Mouse (Mus musculus): Measurements from ENCODE around the gene Racgap1.

Racgap1 gene

DNA sequence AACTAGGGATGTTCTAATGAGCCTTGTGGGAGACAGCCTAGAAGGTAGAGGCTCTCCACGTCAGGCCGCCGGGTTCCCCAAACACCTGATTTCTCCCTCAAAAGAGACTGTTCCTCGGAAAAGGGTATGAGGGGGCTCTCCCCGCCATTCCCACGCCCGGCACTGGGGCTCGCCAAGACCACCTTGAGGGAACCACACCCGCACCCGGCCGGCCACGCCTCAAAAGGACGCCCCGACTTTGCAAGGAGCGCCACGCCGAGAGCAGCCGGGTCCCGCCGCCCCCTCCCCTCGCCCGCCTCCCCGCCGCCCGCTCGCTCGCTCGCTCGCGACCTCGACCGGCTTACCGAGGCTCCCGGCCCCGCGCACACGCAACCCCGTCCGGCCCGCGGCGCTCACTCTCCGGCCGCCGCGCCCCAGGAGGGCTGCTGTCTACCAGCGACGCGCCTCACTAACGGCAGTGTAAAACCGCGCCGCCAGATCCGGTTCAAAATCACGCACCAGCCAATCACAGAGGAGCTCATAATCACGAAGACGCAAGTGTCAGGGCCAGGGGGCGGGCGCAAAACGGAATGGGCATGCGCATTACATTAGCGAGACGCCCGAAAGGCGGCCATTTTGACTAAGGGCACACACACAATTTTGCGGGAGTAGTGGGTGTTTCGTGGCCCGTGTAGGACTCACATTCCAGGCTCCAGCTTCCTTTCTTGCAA is at the start of gene Racgap1:
TSS of gene Racgap1 (minus strand) at position 494 of the 710 bp plus-strand sequence.
- DNase-seq (ENCODE audit: low spot score), result peak; percentile 93

GRCm38 (mm10) chr15:99700219-99701106 is 49.0 kb upstream of the Racgap1 start:
- no peak for DNase-seq (ENCODE audit: low spot score)

GRCm38 (mm10) chr15:99699715-99700114 is 48.3 kb upstream of the Racgap1 start:
- no peak for DNase-seq (ENCODE audit: low spot score)

GRCm38 (mm10) chr15:99698533-99699085 is 47.2 kb upstream of the Racgap1 start:
- DNase-seq (ENCODE audit: low spot score), result no peak

GRCm38 (mm10) chr15:99697309-99697708 is 45.9 kb upstream of the Racgap1 start:
- no peak for DNase-seq (ENCODE audit: low spot score)

- no peak for DNase-seq (ENCODE audit: low spot score)
Measured at GRCm38 (mm10) chr15:99691976-99692375, 40.5 kb upstream of the Racgap1 start.

DNA sequence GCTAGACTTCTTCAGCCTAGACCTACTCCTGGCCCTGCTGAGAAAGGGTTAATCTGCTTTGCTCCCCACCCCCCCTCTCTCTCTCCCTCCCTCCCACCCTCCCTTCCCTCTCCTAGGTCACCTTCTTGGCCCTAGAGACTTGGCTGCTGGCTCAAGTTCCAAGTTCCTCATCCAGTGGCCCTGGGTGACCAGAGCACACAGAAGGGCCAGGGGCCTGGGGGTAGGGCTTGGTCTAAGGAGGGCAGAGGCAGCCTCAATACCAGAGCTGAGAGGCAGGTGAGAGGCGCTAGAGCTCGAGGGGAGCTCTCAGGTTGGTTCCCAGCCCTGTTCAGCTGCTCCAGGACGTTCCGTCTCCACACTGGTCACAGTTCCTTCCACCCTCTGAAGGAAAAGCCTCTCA is 39.5 kb upstream of the Racgap1 start:
- no peak for DNase-seq (ENCODE audit: low spot score)

DNA sequence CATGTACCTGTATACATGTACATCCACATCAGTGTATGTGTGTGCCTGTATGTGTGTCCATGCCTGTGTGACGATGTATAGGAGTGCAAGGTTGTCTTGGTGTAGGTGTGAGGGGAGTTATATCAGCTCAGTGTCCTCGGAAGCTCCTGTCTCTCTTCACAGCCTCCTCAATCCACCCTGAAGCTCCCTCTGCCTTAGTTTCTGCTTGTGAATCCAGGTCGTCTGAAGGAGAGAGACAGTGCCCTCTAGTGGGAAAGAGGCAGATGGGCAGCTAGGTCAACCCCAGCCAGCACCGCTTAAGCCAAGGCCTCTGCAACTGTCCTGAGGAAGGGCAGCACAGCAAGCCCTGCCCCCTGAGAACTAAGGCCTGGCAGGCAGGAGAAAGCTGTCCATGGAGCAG is 37.3 kb upstream of the Racgap1 start:
- DNase-seq (ENCODE audit: low spot score), result no peak

- no peak for DNase-seq (ENCODE audit: low spot score)
Measured at GRCm38 (mm10) chr15:99684156-99684555, 32.7 kb upstream of the Racgap1 start.

- DNase-seq (ENCODE audit: low spot score), result no peak
Measured at GRCm38 (mm10) chr15:99682880-99683279, 31.4 kb upstream of the Racgap1 start.

DNA sequence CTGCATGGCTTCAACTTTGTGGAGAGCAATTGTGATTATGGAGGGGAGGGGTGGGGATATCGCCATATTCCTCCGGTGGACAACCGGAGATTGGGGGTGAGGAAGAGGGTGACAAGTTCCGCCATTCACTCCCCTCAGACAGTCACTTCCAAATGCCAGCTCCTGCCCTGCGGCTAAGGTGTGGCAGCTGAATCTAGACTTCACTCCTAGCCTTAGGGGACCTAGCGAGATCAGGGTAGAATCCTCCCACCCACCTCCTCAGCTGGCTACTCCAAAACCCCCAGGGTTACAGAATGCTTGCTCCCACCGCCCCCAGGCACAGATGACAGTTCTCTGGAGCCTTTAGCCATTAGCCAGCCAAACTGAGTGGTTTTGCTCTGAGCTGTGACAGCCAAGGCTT is 27.6 kb upstream of the Racgap1 start:
- DNase-seq (ENCODE audit: low spot score), result no peak

GRCm38 (mm10) chr15:99678063-99678800 is 26.8 kb upstream of the Racgap1 start:
- no peak for DNase-seq (ENCODE audit: low spot score)

- DNase-seq (ENCODE audit: low spot score), result no peak
Measured at GRCm38 (mm10) chr15:99677089-99677488, 25.6 kb upstream of the Racgap1 start.

- DNase-seq (ENCODE audit: low spot score), result no peak
Measured at GRCm38 (mm10) chr15:99674866-99675265, 23.4 kb upstream of the Racgap1 start.

DNA sequence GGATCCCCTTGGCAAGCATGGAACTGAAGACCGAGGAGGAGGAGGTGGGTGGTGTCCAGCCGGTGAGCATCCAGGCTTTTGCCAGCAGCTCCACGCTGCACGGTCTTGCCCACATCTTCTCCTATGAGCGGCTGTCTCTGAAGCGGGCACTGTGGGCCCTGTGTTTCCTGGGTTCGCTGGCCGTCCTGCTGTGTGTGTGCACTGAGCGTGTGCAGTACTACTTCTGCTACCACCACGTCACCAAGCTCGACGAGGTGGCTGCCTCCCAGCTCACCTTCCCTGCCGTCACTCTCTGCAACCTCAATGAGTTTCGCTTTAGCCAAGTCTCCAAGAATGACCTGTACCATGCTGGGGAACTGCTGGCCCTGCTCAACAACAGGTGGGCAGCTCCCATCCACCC is 20.3 kb upstream of the Racgap1 start:
- no peak for DNase-seq (ENCODE audit: low spot score)

- DNase-seq (ENCODE audit: low spot score), result no peak
Measured at GRCm38 (mm10) chr15:99670964-99671670, 19.7 kb upstream of the Racgap1 start.

DNA sequence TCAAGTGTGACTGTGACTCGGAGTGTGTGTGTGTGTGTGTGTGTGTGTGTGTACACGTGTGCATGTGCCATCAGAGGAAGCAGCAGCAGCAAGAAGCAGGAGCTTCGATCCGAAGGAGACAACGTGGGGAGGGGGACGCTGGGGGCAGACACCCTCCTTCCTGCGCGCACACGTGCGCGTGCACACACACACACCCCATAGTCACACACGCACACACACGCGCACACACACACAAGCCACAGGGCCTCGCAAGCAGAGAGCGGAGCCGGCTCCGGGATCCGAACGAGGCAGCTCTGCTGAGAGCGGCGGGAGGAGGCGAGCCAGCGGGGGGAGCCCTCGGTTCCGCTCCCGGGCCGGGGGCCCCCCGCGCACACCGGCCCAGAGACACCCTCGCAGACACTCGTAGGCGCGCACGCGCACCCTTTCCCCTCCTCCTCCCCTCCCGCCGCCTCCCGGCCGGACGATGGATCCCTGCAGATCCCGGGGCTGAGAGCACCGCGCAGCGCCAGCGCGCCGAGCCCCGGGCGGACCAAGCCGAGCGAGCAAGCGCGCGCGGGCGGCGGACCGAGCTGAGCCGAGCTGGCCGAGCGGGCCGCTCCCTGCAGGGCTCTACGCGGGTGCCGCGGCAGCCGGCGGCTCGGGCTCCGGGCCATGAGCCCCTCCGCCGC is 18.8 kb upstream of the Racgap1 start, which contains the start of gene Asic1:
TSS of gene Asic1 (plus strand) at position 215 of the 668 bp plus-strand sequence.
- DNase-seq (ENCODE audit: low spot score), result peak; percentile 69

- no peak for DNase-seq (ENCODE audit: low spot score)
Measured at GRCm38 (mm10) chr15:99669392-99669791, 17.9 kb upstream of the Racgap1 start.

GRCm38 (mm10) chr15:99668881-99669280 is 17.4 kb upstream of the Racgap1 start:
- DNase-seq (ENCODE audit: low spot score), result peak; percentile 70

GRCm38 (mm10) chr15:99667544-99667943 is 16.1 kb upstream of the Racgap1 start:
- DNase-seq (ENCODE audit: low spot score), result no peak

All from left cerebral cortex, adult 11 months (tissue).